Mouse (Mus musculus) E14TG2a.4 (cell line): ENCODE results near the gene Ptprn2.

Experiments
- H3K27me3 ChIP-seq: 2 replicates; pipeline ENCODE4 v1.6.1; 2014; ENCODE audit warnings: low read length, control low read depth; ENCODE audit not compliant: insufficient read depth
- H3K36me3 ChIP-seq: 2 replicates; pipeline ENCODE4 v1.6.1; 2014; ENCODE audit warnings: low read length, control low read depth; ENCODE audit not compliant: insufficient read depth
- H3K4me1 ChIP-seq: replicated peaks from 2 replicates; pipeline ENCODE4 v1.6.1; 2014; ENCODE audit warnings: low read depth, low read length, control low read depth
- H3K4me3 ChIP-seq: replicated peaks from 2 replicates; pipeline ENCODE4 v1.5.1; 2014; ENCODE audit warnings: mild to moderate bottlenecking, low read length
- H3K9me3 ChIP-seq: 2 replicates; pipeline ENCODE4 v1.6.1; 2014; ENCODE audit warnings: low read length, control low read depth
- CTCF ChIP-seq: conservative IDR thresholded peaks from 2 replicates; pipeline ENCODE4 v1.5.1; 2014; ENCODE audit warnings: low read length
- NANOG ChIP-seq: IDR thresholded peaks from 2 replicates; pipeline ENCODE4 v1.6.1; 2014; ENCODE audit warnings: borderline replicate concordance, low read length, mixed read lengths
- POU5F1 ChIP-seq: IDR thresholded peaks from 2 replicates; pipeline ENCODE4 v1.6.1; 2014; ENCODE audit warnings: low read length, borderline replicate concordance

Gene Ptprn2

GRCm38 (mm10) chr12:116842723-116843272 lies 357.3 kb downstream of the Ptprn2 start:
- no peaks in the 10 kb centered on the region for H3K27me3 ChIP-seq
- H3K4me1 ChIP-seq = no peaks in the 10 kb centered on the region
- no peaks in the 10 kb centered on the region for H3K9me3 ChIP-seq
- no peak for TF ChIP-seq CTCF
- TF ChIP-seq POU5F1 = no peak
- no peak for TF ChIP-seq NANOG
- no peak overlapping the region for H3K4me3 ChIP-seq
- H3K36me3 ChIP-seq = no peaks in the 10 kb centered on the region

GRCm38 (mm10) chr12:116846220-116846619 lies 360.7 kb downstream of the Ptprn2 start:
- no peaks in the 10 kb centered on the region for H3K9me3 ChIP-seq
- H3K4me3 ChIP-seq = no peak overlapping the region
- no peaks in the 10 kb centered on the region for H3K36me3 ChIP-seq
- no peaks in the 10 kb centered on the region for H3K27me3 ChIP-seq
- H3K4me1 ChIP-seq = no peaks in the 10 kb centered on the region
- TF ChIP-seq NANOG (no peak), POU5F1 (no peak), CTCF (no peak)

DNA sequence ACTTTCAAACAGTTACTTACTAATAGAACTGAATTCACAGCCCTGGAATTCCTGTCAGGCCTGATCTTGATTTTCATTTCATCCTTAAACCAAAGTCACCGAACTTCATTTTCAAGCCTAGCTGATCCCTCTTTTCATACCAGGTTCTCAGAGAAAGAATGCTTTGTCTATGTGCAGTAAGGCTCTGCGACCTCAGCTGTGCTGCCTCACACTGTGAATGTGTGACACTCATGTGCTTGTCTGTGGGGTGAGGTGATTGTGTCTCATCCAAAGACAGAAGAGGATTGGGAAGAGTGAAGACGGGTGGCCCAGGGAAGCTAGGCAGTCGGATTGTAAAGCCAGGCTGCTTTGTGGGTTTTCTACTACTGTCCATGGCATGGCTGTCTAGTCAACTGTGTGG lies 361.5 kb downstream of the Ptprn2 start:
- Histone ChIP-seq H3K27me3 (no peaks in the 10 kb centered on the region), H3K4me1 (no peaks in the 10 kb centered on the region), H3K36me3 (no peaks in the 10 kb centered on the region), H3K4me3 (no peak overlapping the region), H3K9me3 (no peaks in the 10 kb centered on the region)
- no peak for TF ChIP-seq NANOG
- no peak for TF ChIP-seq POU5F1
- TF ChIP-seq CTCF = no peak

DNA sequence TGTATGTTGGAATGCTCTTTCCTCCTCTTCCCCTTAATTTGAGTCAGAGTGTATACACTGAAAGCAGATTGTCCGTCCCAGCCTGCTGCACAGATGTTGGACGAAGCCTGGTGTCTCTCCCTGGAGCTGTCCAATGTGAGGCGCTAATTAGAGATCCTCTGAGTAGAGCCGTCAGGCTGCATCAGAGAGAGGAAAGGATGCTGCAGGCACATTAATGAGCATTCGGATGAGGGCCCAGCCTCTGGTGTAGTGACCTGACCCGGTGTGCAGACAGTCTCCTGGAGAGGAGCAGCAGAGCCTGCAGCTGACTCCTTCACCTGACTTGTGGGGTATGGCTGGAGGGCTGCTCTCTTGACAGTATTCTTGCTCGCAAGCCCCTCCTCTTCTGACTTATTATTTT lies 370.8 kb downstream of the Ptprn2 start:
- Histone ChIP-seq H3K36me3 (no peaks in the 10 kb centered on the region), H3K27me3 (no peaks in the 10 kb centered on the region; the same call in 1 of the 2 replicates), H3K9me3 (no peaks in the 10 kb centered on the region), H3K4me1 (no peaks in the 10 kb centered on the region), H3K4me3 (no peak overlapping the region)
- TF ChIP-seq NANOG (no peak), CTCF (no peak), POU5F1 (no peak)

DNA sequence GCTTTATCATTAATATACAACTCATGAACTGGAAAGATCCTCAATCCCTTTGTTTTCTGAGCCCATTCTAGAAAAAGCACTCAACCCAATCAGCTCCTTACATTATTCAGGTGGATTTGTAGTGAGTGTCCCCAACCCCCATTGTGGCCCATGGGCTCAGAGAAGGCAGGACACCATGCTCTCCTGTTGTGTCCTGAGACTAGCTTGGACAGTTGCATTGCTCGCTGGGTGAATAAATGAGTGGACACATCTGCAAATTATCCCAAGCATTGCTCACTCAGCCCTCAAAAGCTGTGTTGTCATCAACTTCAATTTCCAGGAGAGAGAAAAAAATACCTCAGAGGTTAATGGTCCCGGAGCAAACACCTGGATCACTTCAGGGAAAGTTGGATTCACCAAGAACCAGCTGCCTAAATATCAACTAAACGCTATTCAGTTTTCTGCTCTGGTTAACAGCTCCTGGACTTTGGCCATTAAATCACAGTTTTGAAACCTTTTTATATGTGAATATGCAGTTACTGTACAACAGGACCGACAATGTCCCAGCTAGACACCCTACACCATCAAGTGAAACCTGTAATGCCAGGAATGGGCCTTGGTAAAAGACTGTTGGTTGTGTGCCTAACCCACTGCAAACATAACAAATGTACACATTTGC lies 376.0 kb downstream of the Ptprn2 start:
- Histone ChIP-seq H3K9me3 (no peaks in the 10 kb centered on the region), H3K4me1 (no peaks in the 10 kb centered on the region), H3K4me3 (no peak overlapping the region), H3K36me3 (no peaks in the 10 kb centered on the region), H3K27me3 (no peaks in the 10 kb centered on the region; the same call in 1 of the 2 replicates)
- TF ChIP-seq NANOG = no peak
- TF ChIP-seq POU5F1 = no peak
- no peak for TF ChIP-seq CTCF

- Histone ChIP-seq H3K4me3 (no peak overlapping the region), H3K27me3 (no peaks in the 10 kb centered on the region), H3K9me3 (no peaks in the 10 kb centered on the region), H3K36me3 (no peaks in the 10 kb centered on the region), H3K4me1 (no peaks in the 10 kb centered on the region)
- TF ChIP-seq NANOG (no peak), CTCF (no peak), POU5F1 (no peak)
Observed at GRCm38 (mm10) chr12:116863291-116863899, 377.9 kb downstream of the Ptprn2 start.

GRCm38 (mm10) chr12:116873866-116874585 lies 388.5 kb downstream of the Ptprn2 start:
- H3K4me3 ChIP-seq = no peak overlapping the region
- no peak for TF ChIP-seq CTCF
- TF ChIP-seq NANOG = no peak
- no peak for TF ChIP-seq POU5F1
- no peaks in the 10 kb centered on the region for H3K4me1 ChIP-seq
- no peaks in the 10 kb centered on the region for H3K27me3 ChIP-seq
- no peaks in the 10 kb centered on the region for H3K36me3 ChIP-seq
- no peaks in the 10 kb centered on the region for H3K9me3 ChIP-seq

DNA sequence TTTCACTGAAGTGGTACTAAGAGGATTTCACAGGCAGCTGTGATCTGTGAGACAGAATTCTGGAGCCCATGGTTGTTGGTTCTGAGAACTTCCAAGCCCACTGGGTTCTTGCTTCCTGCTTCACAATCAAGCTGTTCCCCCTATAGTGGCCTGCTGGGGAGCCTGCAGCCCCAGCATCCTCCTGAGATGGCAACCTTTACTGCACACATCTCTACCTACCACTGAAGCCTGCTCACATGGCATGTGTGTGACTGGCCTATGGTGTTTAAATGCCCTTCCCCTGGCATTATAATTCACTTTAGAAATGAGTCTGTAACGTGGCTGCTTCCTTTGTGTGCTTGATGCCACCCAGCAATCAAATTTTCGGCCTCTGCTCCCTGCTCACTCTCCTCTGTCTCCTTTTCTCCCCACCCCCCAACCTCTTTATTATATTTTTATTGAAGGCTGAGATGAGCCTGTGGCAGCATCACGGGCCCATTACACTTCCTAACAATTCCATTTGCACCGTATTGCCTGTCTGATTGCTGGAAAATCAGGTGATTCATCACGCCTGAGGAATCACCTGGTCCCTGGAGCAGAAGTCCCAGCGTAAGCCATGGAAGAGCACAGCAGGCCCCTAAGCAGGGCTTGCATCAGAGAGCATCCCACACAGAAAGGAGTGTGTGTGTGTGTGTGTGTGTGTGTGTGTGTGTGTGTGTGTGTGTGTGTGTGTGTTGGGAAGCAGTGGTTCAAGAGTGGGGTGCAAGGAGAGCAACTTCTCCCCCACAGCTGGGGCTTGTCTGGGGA lies 402.2 kb downstream of the Ptprn2 start:
- no peaks in the 10 kb centered on the region for H3K9me3 ChIP-seq
- H3K4me3 ChIP-seq = no peak overlapping the region
- H3K27me3 ChIP-seq = peaks cover 9% of the 10 kb centered on the region; the same call in 1 of the 2 replicates
- no peaks in the 10 kb centered on the region for H3K4me1 ChIP-seq
- H3K36me3 ChIP-seq = no peaks in the 10 kb centered on the region
- no peak for TF ChIP-seq POU5F1
- no peak for TF ChIP-seq CTCF
- no peak for TF ChIP-seq NANOG
